Mouse (Mus musculus) layer of hippocampus, postnatal 14 days (tissue): ENCODE results near the gene Foxa2. TPM values are rescaled to one million over a fixed set of nuclear protein-coding genes. Genes with fewer than 3 reads are reported as not detected.

ENCODE experiments used
- DNase-seq, 2 experiments: peaks; one replicate each; pipeline ENCODE4 v3.0.0; 2021 to 2022; ENCODE audit warnings: low spot score in 2 of 2, mixed read lengths in 1 of 2
- total RNA-seq, 2 experiments: library from RNA; stranded (reverse); gene quantifications; 2 replicates each; pipeline ENCODE4 v1.2.3; 2021

The Foxa2 gene
- total RNA-seq, 2 experiments from 2014 or later: not detected

GRCm38 (mm10) chr2:148039351-148040235, 7.2 kb downstream of the Foxa2 start:
- no peak for DNase-seq

GRCm38 (mm10) chr2:148038366-148039310, 8.1 kb downstream of the Foxa2 start:
- no peak for DNase-seq

- DNase-seq: no peak
Measured at GRCm38 (mm10) chr2:148036611-148037160, 10.1 kb downstream of the Foxa2 start.

- no peak for DNase-seq
Measured at GRCm38 (mm10) chr2:148030991-148031675, 15.6 kb downstream of the Foxa2 start.

GRCm38 (mm10) chr2:148030613-148030935, 16.2 kb downstream of the Foxa2 start:
- no peak for DNase-seq

GRCm38 (mm10) chr2:148029751-148030612, 16.8 kb downstream of the Foxa2 start:
- no peak for DNase-seq

GRCm38 (mm10) chr2:148029050-148029608, 17.6 kb downstream of the Foxa2 start:
- DNase-seq: no peak

- no peak for DNase-seq
Measured at GRCm38 (mm10) chr2:148026366-148026765, 20.4 kb downstream of the Foxa2 start.

GRCm38 (mm10) chr2:148025481-148025880, 21.3 kb downstream of the Foxa2 start:
- DNase-seq: no peak

GRCm38 (mm10) chr2:148024268-148024935, 22.4 kb downstream of the Foxa2 start:
- no peak for DNase-seq

GRCm38 (mm10) chr2:148023340-148023806, 23.4 kb downstream of the Foxa2 start:
- no peak for DNase-seq

- DNase-seq: no peak
Measured at GRCm38 (mm10) chr2:148021919-148022570, 24.7 kb downstream of the Foxa2 start.

- no peak for DNase-seq
Measured at GRCm38 (mm10) chr2:148021016-148021415, 25.8 kb downstream of the Foxa2 start.

GRCm38 (mm10) chr2:148020125-148020524, 26.6 kb downstream of the Foxa2 start:
- DNase-seq: no peak

- DNase-seq: no peak
Measured at GRCm38 (mm10) chr2:148017782-148018690, 28.7 kb downstream of the Foxa2 start.

- no peak for DNase-seq
Measured at GRCm38 (mm10) chr2:148013382-148013781, 33.4 kb downstream of the Foxa2 start.

- no peak for DNase-seq
Measured at GRCm38 (mm10) chr2:148009049-148009448, 37.7 kb downstream of the Foxa2 start.
